In genomic region chr13:43131741-43132191, GRCm38 (mm10) we compare ENCODE assay signal across 11 mouse cellular contexts. TPM values are rescaled to one million over a fixed set of nuclear protein-coding genes. Genes with fewer than 3 reads are reported as not detected.
DNase-seq lines count a peak whose midpoint lies in the region; ATAC-seq and TF ChIP-seq lines count a peak whose summit lies in the region.
"Had no signal": no experiment of that assay in that cellular context is flagged by ENCODE, and none has a peak within 500 bp of the region (broad histone marks: within the 10 kb centered on the region; RNA-seq: fewer than 3 reads in every experiment).

No protein-coding gene starts in this region.

- peaks cover 19% of the 10 kb centered on the region for H3K36me3 ChIP-seq in midbrain, postnatal 0 days (ENCODE audit: insufficient read depth, low read length)
- H3K36me3 ChIP-seq in midbrain, embryonic 14.5 days (ENCODE audit: control insufficient read depth, insufficient read depth, low read length): peaks cover 12% of the 10 kb centered on the region; the same call in 1 of the 2 replicates
- no peaks in the 10 kb centered on the region for H3K36me3 ChIP-seq in kidney, embryonic 14.5 days (ENCODE audit: control insufficient read depth, insufficient read depth, low read length)
- no peaks in the 10 kb centered on the region for H3K36me3 ChIP-seq in stomach, embryonic 16.5 days (ENCODE audit: control insufficient read depth, insufficient read depth, low read length)
- H3K36me3 ChIP-seq: stomach, embryonic 15.5 days had no signal

- ATAC-seq in midbrain, postnatal 0 days (ENCODE audit: low FRiP score): no peak
- ATAC-seq in midbrain, embryonic 14.5 days (ENCODE audit: low FRiP score, low TSS enrichment): no peak
- ATAC-seq in kidney, embryonic 14.5 days (ENCODE audit: low FRiP score, low TSS enrichment): peak; percentile 58
- peak; percentile 30; the same call in 1 of the 2 replicates for ATAC-seq in stomach, embryonic 16.5 days (ENCODE audit: insufficient read depth, low FRiP score)
- ATAC-seq in inflammation-experienced regulatory T-cells, adult 6 months: no peak

- 74% methylated on average over 10 of the region's 10 CpGs for WGBS in midbrain, postnatal 0 days
- WGBS in midbrain, embryonic 14.5 days: 72% methylated on average over 10 of the region's 10 CpGs
- WGBS in kidney, embryonic 14.5 days: 33% methylated on average over 10 of the region's 10 CpGs
- 51% methylated on average over 10 of the region's 10 CpGs for WGBS in stomach, embryonic 16.5 days

- H3K4me2 ChIP-seq in midbrain, postnatal 0 days (ENCODE audit: low read depth, low read length, poor library complexity, severe bottlenecking): no peak overlapping the region
- no peak overlapping the region for H3K4me2 ChIP-seq in midbrain, embryonic 14.5 days (ENCODE audit: low read length)
- H3K4me2 ChIP-seq in kidney, embryonic 14.5 days (replicated peaks; ENCODE audit: low read depth, low read length): no peak overlapping the region
- H3K4me2 ChIP-seq in stomach, embryonic 16.5 days (ENCODE audit: low read depth, low read length): no peak overlapping the region
- H3K4me2 ChIP-seq: stomach, embryonic 15.5 days had no signal

- no peak overlapping the region for H3K4me3 ChIP-seq in midbrain, postnatal 0 days (ENCODE audit: low read depth, low read length)
- H3K4me3 ChIP-seq in midbrain, embryonic 14.5 days (replicated peaks; ENCODE audit: low read depth, low read length): no peak overlapping the region
- no peak overlapping the region for H3K4me3 ChIP-seq in kidney, embryonic 14.5 days (ENCODE audit: low read length)
- no peak overlapping the region for H3K4me3 ChIP-seq in stomach, embryonic 16.5 days (replicated peaks; ENCODE audit: low read length)
- H3K4me3 ChIP-seq: myocyte; stomach, embryonic 15.5 days had no signal

- no peak overlapping the region for H3K9ac ChIP-seq in midbrain, postnatal 0 days (replicated peaks; ENCODE audit: low read length, poor library complexity, severe bottlenecking)
- H3K9ac ChIP-seq in midbrain, embryonic 14.5 days (replicated peaks; ENCODE audit: low read length): no peak overlapping the region
- no peak overlapping the region for H3K9ac ChIP-seq in kidney, embryonic 14.5 days (ENCODE audit: low read depth, low read length)
- H3K9ac ChIP-seq in stomach, embryonic 16.5 days (ENCODE audit: low read length): no peak overlapping the region
- H3K9ac ChIP-seq: stomach, embryonic 15.5 days had no signal

- no peaks in the 10 kb centered on the region for H3K27me3 ChIP-seq in midbrain, postnatal 0 days (ENCODE audit: insufficient read depth, low read length)
- no peaks in the 10 kb centered on the region for H3K27me3 ChIP-seq in midbrain, embryonic 14.5 days (ENCODE audit: control insufficient read depth, insufficient read depth, low read length)
- H3K27me3 ChIP-seq in kidney, embryonic 14.5 days (ENCODE audit: control insufficient read depth, insufficient read depth, low read length): no peaks in the 10 kb centered on the region
- no peaks in the 10 kb centered on the region for H3K27me3 ChIP-seq in stomach, embryonic 16.5 days (ENCODE audit: control insufficient read depth, insufficient read depth, low read length)
- H3K27me3 ChIP-seq: stomach, embryonic 15.5 days had no signal

- TF ChIP-seq CTCF in midbrain, postnatal 0 days (IDR thresholded peaks at IDR 0.05): no peak

- peak; percentile 17 for DNase-seq in adrenal gland, adult 2 months
- DNase-seq in adrenal gland, postnatal 25 days: no peak
- peak; percentile 31 for DNase-seq in midbrain, postnatal 0 days (ENCODE audit: low spot score)
- no peak for DNase-seq in midbrain, embryonic 14.5 days
- DNase-seq in right cerebral cortex, postnatal 36 days (ENCODE audit: low spot score in 2 of 2): no peak
- DNase-seq: cerebellum, adult 9-10 months had no signal

- 0 out of 2 replicates have a peak overlapping the region, but pooled peaks have one; percentile 6 for H3K27ac ChIP-seq in midbrain, postnatal 0 days (ENCODE audit: low read depth, low read length)
- H3K27ac ChIP-seq in midbrain, embryonic 14.5 days (replicated peaks; ENCODE audit: low read depth, low read length): no peak overlapping the region
- H3K27ac ChIP-seq in kidney, embryonic 14.5 days (ENCODE audit: low read depth, low read length): peak overlapping the region; percentile 71; the same call in 1 of the 2 replicates
- H3K27ac ChIP-seq in stomach, embryonic 16.5 days (ENCODE audit: low read length): peak overlapping the region; percentile 26; the same call in 1 of the 2 replicates
- H3K27ac ChIP-seq: stomach, embryonic 15.5 days had no signal

- no peaks in the 10 kb centered on the region for H3K4me1 ChIP-seq in midbrain, postnatal 0 days (ENCODE audit: insufficient read depth, low read length)
- H3K4me1 ChIP-seq in midbrain, embryonic 14.5 days (ENCODE audit: control insufficient read depth, insufficient read depth, low read length): no peaks in the 10 kb centered on the region
- peaks cover 27% of the 10 kb centered on the region for H3K4me1 ChIP-seq in kidney, embryonic 14.5 days (ENCODE audit: control insufficient read depth, insufficient read depth, low read length)
- H3K4me1 ChIP-seq in stomach, embryonic 16.5 days (ENCODE audit: control insufficient read depth, insufficient read depth, low read length): peaks cover 5% of the 10 kb centered on the region

- H3K9me3 ChIP-seq in midbrain, postnatal 0 days (ENCODE audit: low read length): no peaks in the 10 kb centered on the region
- H3K9me3 ChIP-seq in midbrain, embryonic 14.5 days (ENCODE audit: control insufficient read depth, low read length): no peaks in the 10 kb centered on the region
- H3K9me3 ChIP-seq in kidney, embryonic 14.5 days (ENCODE audit: control insufficient read depth, low read length): no peaks in the 10 kb centered on the region
- H3K9me3 ChIP-seq in stomach, embryonic 16.5 days (replicated peaks; ENCODE audit: control insufficient read depth, low read length): no peaks in the 10 kb centered on the region
- H3K9me3 ChIP-seq: stomach, embryonic 15.5 days had no signal

RNA-seq across cellular contexts. Expression of gene Tbc1d7, which starts 39.5 kb away (rescaled TPM):
- 10 to 100 TPM; 16.1 to 22.6 TPM for total RNA-seq in adrenal gland, adult 2 months (2021)
- 12.6 and 19.5 TPM in 2 replicates for polyA plus RNA-seq in adrenal gland, adult 2 months (2012; rRNA removed)
- total RNA-seq in adrenal gland, postnatal 25 days (2021): 20.9 and 21.5 TPM in 2 replicates
- 30.8 and 48.9 TPM in 2 replicates for total RNA-seq in midbrain, postnatal 0 days (2014; rRNA removed)
- polyA plus RNA-seq in midbrain, postnatal 0 days (2015; fragmentation: Nextera tagmentation; extraction: Ambion mirVana): 85.9 and 94.3 TPM in 2 replicates
- 101 and 104 TPM in 2 replicates for polyA plus RNA-seq in midbrain, embryonic 14.5 days (2014; fragmentation: Nextera tagmentation; extraction: Ambion mirVana)
- polyA plus RNA-seq in kidney, embryonic 14.5 days (2014; fragmentation: Nextera tagmentation; extraction: Ambion mirVana): 61.1 and 64.8 TPM in 2 replicates
- polyA plus RNA-seq in stomach, embryonic 16.5 days (2015; fragmentation: Nextera tagmentation; extraction: Ambion mirVana): 32.5 and 36.7 TPM in 2 replicates
- polyA plus RNA-seq in inflammation-experienced regulatory T-cells, adult 6 months (2017; shearing (Covaris generic)): 10 to 100 TPM; 16.1 to 16.8 (median 16.8) TPM

Comparison
In these comparisons a context has a peak if more than half of its experiments do, and no peak if none do; other contexts are left out.
1. DNase-seq: peak in adrenal gland, adult 2 months (single experiment) and midbrain, postnatal 0 days (single experiment); none in adrenal gland, postnatal 25 days (single experiment), midbrain, embryonic 14.5 days (single experiment) and right cerebral cortex, postnatal 36 days (0 of 2).
2. ATAC-seq: peak in kidney, embryonic 14.5 days (single experiment) and stomach, embryonic 16.5 days (single experiment); none in midbrain, postnatal 0 days (single experiment), midbrain, embryonic 14.5 days (single experiment) and inflammation-experienced regulatory T-cells, adult 6 months (single experiment).